Mouse (Mus musculus): ENCODE data around the gene Pacs1. TPM values are rescaled to one million over a fixed set of nuclear protein-coding genes. Genes with fewer than 3 reads are reported as not detected.
"Not testable (repeated sequence)": the region's sequence is repeated elsewhere in the genome, so short reads cannot be mapped to it uniquely, and the experiment has no call there.

Pacs1 gene
- polyA plus RNA-seq, 1 experiment from 2014 or later = 32.0 TPM

DNA sequence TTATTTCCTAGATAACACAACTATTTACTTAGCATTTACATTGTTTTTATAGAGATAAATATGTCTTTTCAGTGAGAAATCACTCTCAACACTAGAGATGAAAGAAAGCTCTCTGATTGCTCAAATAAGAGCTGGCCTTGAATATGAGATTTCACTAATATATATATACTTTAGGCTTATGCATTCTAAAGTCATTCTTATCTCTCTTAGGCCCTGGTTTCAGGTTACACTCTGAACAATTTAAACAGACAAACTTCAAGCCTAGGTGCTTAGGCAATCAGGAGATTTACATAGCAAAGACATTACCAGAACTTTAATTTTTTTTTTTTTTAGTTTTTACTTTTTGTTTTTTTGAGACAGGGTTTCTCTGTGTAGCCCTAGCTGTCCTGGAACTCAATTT lies 80.5 kb downstream of the Pacs1 start:
- H3K4me3 ChIP-seq (replicated peaks) = no peak overlapping the region
- H3K9ac ChIP-seq (replicated peaks) = no peak overlapping the region
- no peak overlapping the region for H3K27ac ChIP-seq
- no peaks in the 10 kb centered on the region for H3K9me3 ChIP-seq
- peaks cover 12% of the 10 kb centered on the region for H3K4me1 ChIP-seq (replicated peaks)
- ATAC-seq = no peak
- H3K27me3 ChIP-seq = no peaks in the 10 kb centered on the region
- H3K36me3 ChIP-seq = no peaks in the 10 kb centered on the region
- H3K4me2 ChIP-seq (replicated peaks) = no peak overlapping the region

DNA sequence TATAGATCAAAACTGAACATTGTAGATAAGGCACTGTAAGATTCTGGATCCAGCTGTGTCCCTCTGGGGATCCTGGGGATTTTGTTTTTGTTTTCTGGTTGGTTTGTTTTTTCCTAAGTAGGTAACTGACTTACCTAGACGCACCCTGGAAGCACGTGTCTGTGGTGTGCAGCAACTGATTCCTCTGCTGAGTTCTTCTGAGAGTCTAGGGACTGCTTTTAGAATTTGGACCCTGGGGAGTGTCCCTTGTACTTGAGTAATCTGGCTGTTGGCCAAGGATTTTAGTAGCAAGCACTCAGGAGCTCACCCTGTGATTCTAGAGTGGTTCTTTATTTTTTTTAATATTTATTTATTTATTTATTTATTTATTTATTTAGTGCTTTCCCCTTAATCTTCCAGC lies 85.5 kb downstream of the Pacs1 start:
- H3K36me3 ChIP-seq = no peaks in the 10 kb centered on the region
- H3K27me3 ChIP-seq = no peaks in the 10 kb centered on the region
- H3K4me1 ChIP-seq (replicated peaks) = peaks cover 12% of the 10 kb centered on the region
- H3K9me3 ChIP-seq = peaks cover 2% of the 10 kb centered on the region; the same call in 1 of the 2 replicates
- H3K4me3 ChIP-seq (replicated peaks) = no peak overlapping the region
- ATAC-seq = no peak
- 93% methylated on average over 2 of the region's 2 CpGs for WGBS
- H3K27ac ChIP-seq = no peak overlapping the region
- H3K9ac ChIP-seq (replicated peaks) = no peak overlapping the region
- no peak overlapping the region for H3K4me2 ChIP-seq (replicated peaks)

GRCm38 (mm10) chr19:5181926-5182325 lies 91.0 kb downstream of the Pacs1 start:
- H3K36me3 ChIP-seq = no peaks in the 10 kb centered on the region
- H3K4me1 ChIP-seq (replicated peaks) = 0 out of 2 replicates have a peak, but pooled peaks cover 5% of the 10 kb centered on the region
- H3K27ac ChIP-seq = no peak overlapping the region
- 67% methylated on average over 2 of the region's 2 CpGs for WGBS
- ATAC-seq = no peak
- H3K9ac ChIP-seq (replicated peaks) = no peak overlapping the region
- H3K4me2 ChIP-seq (replicated peaks) = no peak overlapping the region
- no peaks in the 10 kb centered on the region for H3K27me3 ChIP-seq
- no peak overlapping the region for H3K4me3 ChIP-seq (replicated peaks)
- peaks cover 2% of the 10 kb centered on the region; the same call in 1 of the 2 replicates for H3K9me3 ChIP-seq

GRCm38 (mm10) chr19:5178631-5179030 lies 94.3 kb downstream of the Pacs1 start:
- Histone ChIP-seq H3K9me3 (no peaks in the 10 kb centered on the region), H3K36me3 (no peaks in the 10 kb centered on the region), H3K27ac (no peak overlapping the region), H3K4me1 (replicated peaks) (0 out of 2 replicates have a peak, but pooled peaks cover 5% of the 10 kb centered on the region), H3K27me3 (no peaks in the 10 kb centered on the region), H3K4me3 (replicated peaks) (no peak overlapping the region), H3K4me2 (replicated peaks) (no peak overlapping the region), H3K9ac (replicated peaks) (no peak overlapping the region)
- ATAC-seq = no peak
- 81% methylated on average over 5 of the region's 5 CpGs for WGBS

GRCm38 (mm10) chr19:5170430-5170829 lies 102.5 kb downstream of the Pacs1 start:
- Histone ChIP-seq H3K4me3 (replicated peaks) (no peak overlapping the region), H3K27ac (no peak overlapping the region), H3K4me1 (replicated peaks) (no peaks in the 10 kb centered on the region), H3K9me3 (no peaks in the 10 kb centered on the region), H3K9ac (replicated peaks) (no peak overlapping the region), H3K4me2 (replicated peaks) (no peak overlapping the region), H3K36me3 (peaks cover 13% of the 10 kb centered on the region; the same call in 1 of the 2 replicates), H3K27me3 (no peaks in the 10 kb centered on the region)
- ATAC-seq = no peak
- 96% methylated on average over 1 of the region's 1 CpGs for WGBS

- Histone ChIP-seq H3K4me3 (replicated peaks) (no peak overlapping the region), H3K36me3 (peaks cover 13% of the 10 kb centered on the region; the same call in 1 of the 2 replicates), H3K4me1 (replicated peaks) (no peaks in the 10 kb centered on the region), H3K9me3 (no peaks in the 10 kb centered on the region), H3K4me2 (replicated peaks) (no peak overlapping the region), H3K27me3 (no peaks in the 10 kb centered on the region), H3K27ac (no peak overlapping the region), H3K9ac (replicated peaks) (no peak overlapping the region)
- 90% methylated on average over 4 of the region's 4 CpGs for WGBS
- no peak for ATAC-seq
Observed at GRCm38 (mm10) chr19:5167477-5167876, 105.4 kb downstream of the Pacs1 start.

DNA sequence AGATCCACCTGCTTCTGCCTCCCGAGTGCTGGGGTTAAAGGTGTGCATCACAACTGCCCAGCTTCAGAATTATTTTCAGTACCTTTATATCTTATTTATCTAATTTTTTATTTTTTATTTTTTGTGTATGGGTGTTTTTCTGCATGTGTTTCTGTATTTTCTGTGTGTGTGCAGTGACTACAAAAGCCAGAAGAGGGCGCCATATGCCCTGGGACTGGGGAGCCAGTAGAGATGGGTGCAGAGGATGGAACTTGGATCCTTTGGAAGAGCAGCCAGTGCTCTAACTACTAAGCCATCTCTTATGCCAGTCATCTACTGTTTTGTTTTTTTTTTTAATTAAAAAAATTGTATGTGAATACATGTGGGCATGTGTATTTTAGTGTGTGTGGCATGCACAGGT lies 108.5 kb downstream of the Pacs1 start:
- Histone ChIP-seq H3K4me1 (replicated peaks) (no peaks in the 10 kb centered on the region), H3K9ac (replicated peaks) (no peak overlapping the region), H3K27ac (no peak overlapping the region), H3K9me3 (no peaks in the 10 kb centered on the region), H3K4me3 (replicated peaks) (no peak overlapping the region), H3K27me3 (no peaks in the 10 kb centered on the region), H3K4me2 (replicated peaks) (no peak overlapping the region), H3K36me3 (peaks cover 22% of the 10 kb centered on the region; the same call in 1 of the 2 replicates)
- 68% methylated on average over 2 of the region's 2 CpGs for WGBS
- no peak for ATAC-seq

GRCm38 (mm10) chr19:5161913-5162312 lies 111.0 kb downstream of the Pacs1 start:
- H3K27ac ChIP-seq = no peak overlapping the region
- no peaks in the 10 kb centered on the region for H3K4me1 ChIP-seq (replicated peaks)
- H3K9me3 ChIP-seq = no peaks in the 10 kb centered on the region
- H3K36me3 ChIP-seq = peaks cover 26% of the 10 kb centered on the region; the same call in 1 of the 2 replicates
- ATAC-seq = no peak
- no peak overlapping the region for H3K4me2 ChIP-seq (replicated peaks)
- no peaks in the 10 kb centered on the region for H3K27me3 ChIP-seq
- 94% methylated on average over 3 of the region's 3 CpGs for WGBS
- no peak overlapping the region for H3K9ac ChIP-seq (replicated peaks)
- no peak overlapping the region for H3K4me3 ChIP-seq (replicated peaks)

- peaks cover 31% of the 10 kb centered on the region for H3K36me3 ChIP-seq
- WGBS = 94% methylated on average over 6 of the region's 6 CpGs
- H3K4me3 ChIP-seq (replicated peaks) = no peak overlapping the region
- no peak overlapping the region for H3K4me2 ChIP-seq (replicated peaks)
- no peak overlapping the region for H3K27ac ChIP-seq
- ATAC-seq = no peak
- no peaks in the 10 kb centered on the region for H3K4me1 ChIP-seq (replicated peaks)
- H3K27me3 ChIP-seq = no peaks in the 10 kb centered on the region
- H3K9ac ChIP-seq (replicated peaks) = no peak overlapping the region
- H3K9me3 ChIP-seq = no peaks in the 10 kb centered on the region
Observed at GRCm38 (mm10) chr19:5152261-5152660, 120.7 kb downstream of the Pacs1 start.

GRCm38 (mm10) chr19:5151741-5152140 lies 121.2 kb downstream of the Pacs1 start:
- WGBS = 86% methylated on average over 5 of the region's 5 CpGs
- no peaks in the 10 kb centered on the region for H3K4me1 ChIP-seq (replicated peaks)
- H3K36me3 ChIP-seq = peaks cover 31% of the 10 kb centered on the region
- ATAC-seq = no peak
- H3K27ac ChIP-seq = no peak overlapping the region
- H3K9me3 ChIP-seq = no peaks in the 10 kb centered on the region
- H3K4me3 ChIP-seq (replicated peaks) = no peak overlapping the region
- H3K9ac ChIP-seq (replicated peaks) = no peak overlapping the region
- no peaks in the 10 kb centered on the region for H3K27me3 ChIP-seq
- H3K4me2 ChIP-seq (replicated peaks) = no peak overlapping the region

GRCm38 (mm10) chr19:5151331-5151730 lies 121.6 kb downstream of the Pacs1 start:
- peaks cover 33% of the 10 kb centered on the region for H3K36me3 ChIP-seq
- no peak overlapping the region for H3K4me3 ChIP-seq (replicated peaks)
- H3K4me2 ChIP-seq (replicated peaks) = no peak overlapping the region
- no peak overlapping the region for H3K27ac ChIP-seq
- no peaks in the 10 kb centered on the region for H3K9me3 ChIP-seq
- 46% methylated on average over 3 of the region's 3 CpGs for WGBS
- no peaks in the 10 kb centered on the region for H3K27me3 ChIP-seq
- H3K4me1 ChIP-seq (replicated peaks) = no peaks in the 10 kb centered on the region
- no peak overlapping the region for H3K9ac ChIP-seq (replicated peaks)
- ATAC-seq = 0 out of 2 replicates have a peak, but pooled peaks have one; percentile 24

GRCm38 (mm10) chr19:5150358-5150757 lies 122.6 kb downstream of the Pacs1 start:
- H3K9ac ChIP-seq (replicated peaks) = no peak overlapping the region
- no peaks in the 10 kb centered on the region for H3K4me1 ChIP-seq (replicated peaks)
- no peak for ATAC-seq
- no peak overlapping the region for H3K27ac ChIP-seq
- H3K9me3 ChIP-seq = no peaks in the 10 kb centered on the region
- peaks cover 36% of the 10 kb centered on the region for H3K36me3 ChIP-seq
- 93% methylated on average over 6 of the region's 6 CpGs for WGBS
- H3K27me3 ChIP-seq = no peaks in the 10 kb centered on the region
- no peak overlapping the region for H3K4me2 ChIP-seq (replicated peaks)
- H3K4me3 ChIP-seq (replicated peaks) = no peak overlapping the region

- H3K4me3 ChIP-seq (replicated peaks); H3K4me1 ChIP-seq (replicated peaks); H3K27ac ChIP-seq; H3K27me3 ChIP-seq; H3K9me3 ChIP-seq; ATAC-seq; H3K9ac ChIP-seq (replicated peaks); H3K4me2 ChIP-seq (replicated peaks): not testable (repeated sequence)
- peaks cover 44% of the 10 kb centered on the region for H3K36me3 ChIP-seq
- 91% methylated on average over 5 of the region's 6 CpGs for WGBS
Observed at GRCm38 (mm10) chr19:5149041-5149440, 123.9 kb downstream of the Pacs1 start.
